Mouse (Mus musculus): Measurements from ENCODE around the gene Atp1b1. TPM values are rescaled to one million over a fixed set of nuclear protein-coding genes. Genes with fewer than 3 reads are reported as not detected.

Atp1b1 gene
- polyA plus RNA-seq, 1 experiment from 2014 or later = 235 TPM

DNA sequence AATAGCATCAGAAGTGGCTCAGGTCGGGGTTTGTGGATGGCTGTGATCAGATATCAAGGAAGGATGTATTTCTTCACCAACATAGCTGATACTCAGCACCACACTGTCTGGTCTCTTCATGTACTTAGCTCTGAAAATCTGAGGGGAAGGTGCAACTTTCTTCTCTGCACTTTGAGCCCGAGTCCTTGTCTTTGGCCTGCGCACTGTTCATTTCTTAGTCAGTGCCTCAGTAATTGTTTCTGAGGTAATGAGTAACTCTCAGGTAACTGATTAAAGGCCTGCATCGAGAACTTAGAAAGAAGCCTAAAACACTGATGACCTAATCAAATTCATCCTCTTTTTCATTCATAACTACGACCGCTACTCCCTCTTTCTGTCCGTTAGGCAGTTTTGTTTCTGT, 46.8 kb downstream of the Atp1b1 start:
- Histone ChIP-seq H3K4me1 (ENCODE audit: control insufficient read depth, insufficient read depth, low read length) (no peaks in the 10 kb centered on the region), H3K4me3 (ENCODE audit: low read depth, low read length) (no peak overlapping the region), H3K4me2 (no peak overlapping the region), H3K27ac (ENCODE audit: low read depth, low read length) (no peak overlapping the region), H3K36me3 (ENCODE audit: control insufficient read depth, insufficient read depth, low read length) (0 out of 2 replicates have a peak, but pooled peaks cover 2% of the 10 kb centered on the region), H3K9me3 (replicated peaks; ENCODE audit: control insufficient read depth, low read length) (no peaks in the 10 kb centered on the region), H3K27me3 (ENCODE audit: control insufficient read depth, insufficient read depth, low read length) (no peaks in the 10 kb centered on the region), H3K9ac (ENCODE audit: low read depth, low read length) (no peak overlapping the region)
- 84% methylated on average over 7 of the region's 7 CpGs for WGBS (ENCODE audit: insufficient replicate concordance)
- no peak for ATAC-seq (replicated peaks; ENCODE audit: insufficient number of reproducible peaks, low FRiP score, low TSS enrichment)

GRCm38 (mm10) chr1:164408655-164409054, 49.5 kb downstream of the Atp1b1 start:
- 0 out of 2 replicates have a peak, but pooled peaks cover 2% of the 10 kb centered on the region for H3K36me3 ChIP-seq (ENCODE audit: control insufficient read depth, insufficient read depth, low read length)
- 60% methylated on average over 2 of the region's 2 CpGs for WGBS (ENCODE audit: insufficient replicate concordance)
- H3K27me3 ChIP-seq (ENCODE audit: control insufficient read depth, insufficient read depth, low read length) = no peaks in the 10 kb centered on the region
- H3K4me1 ChIP-seq (ENCODE audit: control insufficient read depth, insufficient read depth, low read length) = no peaks in the 10 kb centered on the region
- H3K9me3 ChIP-seq (replicated peaks; ENCODE audit: control insufficient read depth, low read length) = no peaks in the 10 kb centered on the region
- H3K4me2 ChIP-seq = no peak overlapping the region
- ATAC-seq (replicated peaks; ENCODE audit: insufficient number of reproducible peaks, low FRiP score, low TSS enrichment) = no peak
- no peak overlapping the region for H3K4me3 ChIP-seq (ENCODE audit: low read depth, low read length)
- no peak overlapping the region for H3K27ac ChIP-seq (ENCODE audit: low read depth, low read length)
- no peak overlapping the region for H3K9ac ChIP-seq (ENCODE audit: low read depth, low read length)

- no peak overlapping the region for H3K27ac ChIP-seq (ENCODE audit: low read depth, low read length)
- no peaks in the 10 kb centered on the region for H3K36me3 ChIP-seq (ENCODE audit: control insufficient read depth, insufficient read depth, low read length)
- no peak overlapping the region for H3K9ac ChIP-seq (ENCODE audit: low read depth, low read length)
- H3K4me3 ChIP-seq (ENCODE audit: low read depth, low read length) = no peak overlapping the region
- no peak for ATAC-seq (replicated peaks; ENCODE audit: insufficient number of reproducible peaks, low FRiP score, low TSS enrichment)
- H3K9me3 ChIP-seq (replicated peaks; ENCODE audit: control insufficient read depth, low read length) = no peaks in the 10 kb centered on the region
- H3K27me3 ChIP-seq (ENCODE audit: control insufficient read depth, insufficient read depth, low read length) = no peaks in the 10 kb centered on the region
- H3K4me2 ChIP-seq = no peak overlapping the region
- WGBS (ENCODE audit: insufficient replicate concordance) = 57% methylated on average over 5 of the region's 5 CpGs
- H3K4me1 ChIP-seq (ENCODE audit: control insufficient read depth, insufficient read depth, low read length) = no peaks in the 10 kb centered on the region
These were observed 51.6 kb downstream of the Atp1b1 start for GRCm38 (mm10) chr1:164406506-164406905.

DNA sequence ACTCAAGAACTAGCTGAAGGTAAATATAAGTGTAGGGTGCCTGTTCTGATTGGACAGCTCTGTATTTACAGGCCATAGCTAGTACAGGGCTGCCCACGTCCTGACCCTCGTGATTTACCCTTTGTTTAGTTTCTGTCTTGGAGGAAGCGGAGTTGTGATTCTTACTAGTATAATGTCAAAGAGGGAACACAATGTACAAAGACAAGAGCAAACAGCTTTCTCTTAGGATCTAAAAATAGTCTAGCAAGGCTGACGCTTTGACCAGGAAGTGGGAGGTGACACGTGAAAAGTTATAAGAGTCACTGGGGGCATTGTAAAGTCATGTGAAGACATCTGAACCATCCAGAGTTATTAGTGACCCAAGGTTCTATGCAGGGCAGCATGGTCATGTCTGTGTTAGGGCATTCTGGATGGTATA, 52.8 kb downstream of the Atp1b1 start:
- Histone ChIP-seq H3K4me2 (peak overlapping the region; percentile 6; the same call in 1 of the 2 replicates), H3K27me3 (ENCODE audit: control insufficient read depth, insufficient read depth, low read length) (no peaks in the 10 kb centered on the region), H3K36me3 (ENCODE audit: control insufficient read depth, insufficient read depth, low read length) (no peaks in the 10 kb centered on the region), H3K4me3 (ENCODE audit: low read depth, low read length) (no peak overlapping the region), H3K27ac (ENCODE audit: low read depth, low read length) (peak overlapping the region; percentile 65; the same call in 1 of the 2 replicates), H3K9ac (ENCODE audit: low read depth, low read length) (no peak overlapping the region), H3K9me3 (replicated peaks; ENCODE audit: control insufficient read depth, low read length) (no peaks in the 10 kb centered on the region), H3K4me1 (ENCODE audit: control insufficient read depth, insufficient read depth, low read length) (no peaks in the 10 kb centered on the region)
- ATAC-seq (replicated peaks; ENCODE audit: insufficient number of reproducible peaks, low FRiP score, low TSS enrichment) = no peak
- 29% methylated on average over 5 of the region's 5 CpGs for WGBS (ENCODE audit: insufficient replicate concordance)

GRCm38 (mm10) chr1:164399578-164399977, 58.6 kb downstream of the Atp1b1 start:
- 47% methylated on average over 3 of the region's 3 CpGs for WGBS (ENCODE audit: insufficient replicate concordance)
- no peak overlapping the region for H3K9ac ChIP-seq (ENCODE audit: low read depth, low read length)
- H3K4me1 ChIP-seq (ENCODE audit: control insufficient read depth, insufficient read depth, low read length) = no peaks in the 10 kb centered on the region; the same call in 1 of the 2 replicates
- no peak overlapping the region for H3K4me2 ChIP-seq
- no peak; the same call in 1 of the 2 replicates for ATAC-seq (replicated peaks; ENCODE audit: insufficient number of reproducible peaks, low FRiP score, low TSS enrichment)
- no peaks in the 10 kb centered on the region for H3K9me3 ChIP-seq (replicated peaks; ENCODE audit: control insufficient read depth, low read length)
- no peaks in the 10 kb centered on the region for H3K27me3 ChIP-seq (ENCODE audit: control insufficient read depth, insufficient read depth, low read length)
- no peak overlapping the region for H3K4me3 ChIP-seq (ENCODE audit: low read depth, low read length)
- no peak overlapping the region for H3K27ac ChIP-seq (ENCODE audit: low read depth, low read length)
- no peaks in the 10 kb centered on the region for H3K36me3 ChIP-seq (ENCODE audit: control insufficient read depth, insufficient read depth, low read length)

DNA sequence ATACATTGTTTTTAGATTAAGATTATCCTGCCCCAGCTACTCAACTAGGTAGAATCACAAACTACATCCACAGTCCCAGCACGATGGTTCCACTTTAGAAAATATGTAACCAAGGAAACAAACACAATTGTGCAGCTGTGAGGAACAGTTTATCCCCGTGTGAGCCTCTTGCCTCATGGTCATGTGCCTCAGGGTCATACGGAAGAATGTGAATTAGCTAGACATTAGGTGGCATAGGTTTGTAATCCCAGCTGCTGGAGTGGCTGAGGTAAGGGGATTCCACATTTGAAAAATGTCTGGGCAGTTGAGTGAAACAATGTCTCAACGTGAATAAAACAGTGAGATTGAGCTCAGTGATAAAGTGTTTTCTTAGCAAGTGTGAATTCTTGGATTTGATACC, 60.5 kb downstream of the Atp1b1 start:
- 57% methylated on average over 4 of the region's 4 CpGs for WGBS (ENCODE audit: insufficient replicate concordance)
- Histone ChIP-seq H3K36me3 (ENCODE audit: control insufficient read depth, insufficient read depth, low read length) (no peaks in the 10 kb centered on the region), H3K27me3 (ENCODE audit: control insufficient read depth, insufficient read depth, low read length) (no peaks in the 10 kb centered on the region), H3K27ac (ENCODE audit: low read depth, low read length) (no peak overlapping the region), H3K4me1 (ENCODE audit: control insufficient read depth, insufficient read depth, low read length) (no peaks in the 10 kb centered on the region; the same call in 1 of the 2 replicates), H3K4me3 (ENCODE audit: low read depth, low read length) (no peak overlapping the region), H3K9ac (ENCODE audit: low read depth, low read length) (no peak overlapping the region), H3K9me3 (replicated peaks; ENCODE audit: control insufficient read depth, low read length) (no peaks in the 10 kb centered on the region), H3K4me2 (no peak overlapping the region)
- no peak for ATAC-seq (replicated peaks; ENCODE audit: insufficient number of reproducible peaks, low FRiP score, low TSS enrichment)

GRCm38 (mm10) chr1:164395131-164395780, 62.9 kb downstream of the Atp1b1 start:
- H3K27ac ChIP-seq (ENCODE audit: low read depth, low read length) = no peak overlapping the region
- peaks cover 8% of the 10 kb centered on the region; the same call in 1 of the 2 replicates for H3K4me1 ChIP-seq (ENCODE audit: control insufficient read depth, insufficient read depth, low read length)
- no peak overlapping the region for H3K4me3 ChIP-seq (ENCODE audit: low read depth, low read length)
- H3K4me2 ChIP-seq = no peak overlapping the region
- no peaks in the 10 kb centered on the region for H3K9me3 ChIP-seq (replicated peaks; ENCODE audit: control insufficient read depth, low read length)
- H3K9ac ChIP-seq (ENCODE audit: low read depth, low read length) = no peak overlapping the region
- WGBS (ENCODE audit: insufficient replicate concordance) = 82% methylated on average over 6 of the region's 6 CpGs
- H3K27me3 ChIP-seq (ENCODE audit: control insufficient read depth, insufficient read depth, low read length) = no peaks in the 10 kb centered on the region
- no peak for ATAC-seq (replicated peaks; ENCODE audit: insufficient number of reproducible peaks, low FRiP score, low TSS enrichment)
- no peaks in the 10 kb centered on the region for H3K36me3 ChIP-seq (ENCODE audit: control insufficient read depth, insufficient read depth, low read length)

- no peaks in the 10 kb centered on the region for H3K36me3 ChIP-seq (ENCODE audit: control insufficient read depth, insufficient read depth, low read length)
- H3K4me1 ChIP-seq (ENCODE audit: control insufficient read depth, insufficient read depth, low read length) = peaks cover 8% of the 10 kb centered on the region; the same call in 1 of the 2 replicates
- no peaks in the 10 kb centered on the region for H3K27me3 ChIP-seq (ENCODE audit: control insufficient read depth, insufficient read depth, low read length)
- H3K9me3 ChIP-seq (replicated peaks; ENCODE audit: control insufficient read depth, low read length) = no peaks in the 10 kb centered on the region
- no peak overlapping the region for H3K9ac ChIP-seq (ENCODE audit: low read depth, low read length)
- WGBS (ENCODE audit: insufficient replicate concordance) = 31% methylated on average over 3 of the region's 3 CpGs
- H3K27ac ChIP-seq (ENCODE audit: low read depth, low read length) = peak overlapping the region; percentile 50; the same call in 1 of the 2 replicates
- H3K4me3 ChIP-seq (ENCODE audit: low read depth, low read length) = no peak overlapping the region
- no peak for ATAC-seq (replicated peaks; ENCODE audit: insufficient number of reproducible peaks, low FRiP score, low TSS enrichment)
- H3K4me2 ChIP-seq = no peak overlapping the region
These were observed 66.0 kb downstream of the Atp1b1 start for GRCm38 (mm10) chr1:164392176-164392575.

DNA sequence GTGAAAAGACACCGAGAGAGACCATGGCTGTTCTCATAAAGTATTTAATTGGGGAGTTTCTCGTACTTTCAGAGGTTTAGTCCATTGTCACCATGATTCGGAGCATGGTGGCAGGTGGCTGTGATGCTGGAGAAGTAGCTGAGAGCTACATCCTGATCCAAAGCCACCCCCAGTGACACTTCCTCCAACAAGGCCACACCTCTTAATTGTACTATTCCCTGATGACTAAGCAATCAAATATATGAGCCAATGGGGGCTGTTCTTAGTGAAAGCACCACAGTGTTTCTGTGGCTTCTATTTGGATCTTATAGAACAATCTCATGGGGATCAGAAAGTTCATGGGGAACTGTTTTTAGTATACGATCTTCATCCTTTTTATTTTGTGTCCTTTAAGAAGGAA, 68.4 kb downstream of the Atp1b1 start:
- no peaks in the 10 kb centered on the region for H3K9me3 ChIP-seq (replicated peaks; ENCODE audit: control insufficient read depth, low read length)
- no peaks in the 10 kb centered on the region for H3K36me3 ChIP-seq (ENCODE audit: control insufficient read depth, insufficient read depth, low read length)
- no peaks in the 10 kb centered on the region for H3K27me3 ChIP-seq (ENCODE audit: control insufficient read depth, insufficient read depth, low read length)
- no peak overlapping the region for H3K27ac ChIP-seq (ENCODE audit: low read depth, low read length)
- 79% methylated on average over 4 of the region's 4 CpGs for WGBS (ENCODE audit: insufficient replicate concordance)
- H3K4me3 ChIP-seq (ENCODE audit: low read depth, low read length) = no peak overlapping the region
- ATAC-seq (replicated peaks; ENCODE audit: insufficient number of reproducible peaks, low FRiP score, low TSS enrichment) = no peak
- peaks cover 8% of the 10 kb centered on the region; the same call in 1 of the 2 replicates for H3K4me1 ChIP-seq (ENCODE audit: control insufficient read depth, insufficient read depth, low read length)
- no peak overlapping the region for H3K9ac ChIP-seq (ENCODE audit: low read depth, low read length)
- no peak overlapping the region for H3K4me2 ChIP-seq

Data from heart, embryonic 11.5 days (tissue).